Mouse (Mus musculus) liver, embryonic 15.5 days (tissue): ENCODE measurements around the gene Fam122a. TPM values are rescaled to one million over a fixed set of nuclear protein-coding genes. Genes with fewer than 3 reads are reported as not detected.

Source experiments
- ATAC-seq: fragments of 200-750 bp; cut with Nextera tagmentation; 2 replicates; pipeline ENCODE4 v1.8.0; 2017; ENCODE audit warnings: moderate number of reproducible peaks, mild to moderate bottlenecking, moderate library complexity; ENCODE audit not compliant: insufficient read depth
- H3K27ac ChIP-seq: fragments of 300-500 bp; sonication (generic); replicated peaks from 2 replicates; pipeline ENCODE4 v1.5.1; 2015; ENCODE audit warnings: mild to moderate bottlenecking, inconsistent platforms
- H3K27me3 ChIP-seq: fragments of 300-500 bp; sonication (generic); 2 replicates; pipeline ENCODE4 v1.6.1; 2015; ENCODE audit warnings: mild to moderate bottlenecking, inconsistent platforms
- H3K36me3 ChIP-seq: fragments of 300-500 bp; sonication (generic); replicated peaks from 2 replicates; pipeline ENCODE4 v1.6.1; 2015; ENCODE audit warnings: moderate library complexity, mild to moderate bottlenecking, inconsistent platforms
- H3K4me1 ChIP-seq: fragments of 300-500 bp; sonication (generic); replicated peaks from 2 replicates; pipeline ENCODE4 v1.6.1; 2015; ENCODE audit warnings: inconsistent platforms
- H3K4me2 ChIP-seq: fragments of 300-500 bp; sonication (generic); 2 replicates; pipeline ENCODE4 v1.6.1; 2015; ENCODE audit warnings: moderate library complexity, mild to moderate bottlenecking, inconsistent platforms
- H3K4me3 ChIP-seq: fragments of 300-500 bp; sonication (generic); replicated peaks from 2 replicates; pipeline ENCODE4 v1.5.1; 2015; ENCODE audit warnings: mild to moderate bottlenecking, inconsistent platforms
- H3K9ac ChIP-seq: fragments of 300-500 bp; sonication (generic); 2 replicates; pipeline ENCODE4 v1.6.1; 2015; ENCODE audit warnings: moderate library complexity, mild to moderate bottlenecking, inconsistent platforms
- H3K9me3 ChIP-seq: fragments of 300-500 bp; sonication (generic); replicated peaks from 2 replicates; pipeline ENCODE4 v1.6.1; 2016; ENCODE audit warnings: inconsistent platforms
- WGBS: fragments of 180-500 bp; shearing (Covaris S2); methylation state at CpG from one replicate; pipeline ENCODE4 v1.1.7; 2015; ENCODE audit warnings: mixed read lengths; ENCODE audit not compliant: insufficient replicate concordance; 5-methylcytosine and 5-hydroxymethylcytosine counted together
- polyA plus RNA-seq: library from polyadenylated mRNA; unstranded; fragments of >200 nt; fragmentation: Nextera tagmentation; extraction: Ambion mirVana; gene quantifications from 2 replicates; pipeline ENCODE4 v1.2.1, GENCODE M21; 2015

The Fam122a gene
- polyA plus RNA-seq, result 24.9 and 25.7 TPM in 2 replicates

GRCm38 (mm10) chr19:24476929-24477882 is at the start of gene Fam122a:
Gene Fam122a (minus strand): TSS chr19:24477356.
- Histone ChIP-seq H3K36me3 (peaks cover 13% of the 10 kb centered on the region), H3K9me3 (no peaks in the 10 kb centered on the region), H3K9ac (peak within 1 kb of the TSS; percentile 91), H3K4me1 (peaks cover 26% of the 10 kb centered on the region), H3K27ac (peak within 1 kb of the TSS; percentile 95), H3K27me3 (no peaks in the 10 kb centered on the region), H3K4me2 (peak within 1 kb of the TSS; percentile 94), H3K4me3 (peak within 1 kb of the TSS; percentile 91)
- peak; percentile 92 for ATAC-seq
- WGBS, result under 1% methylated on average over 92 of the region's 92 CpGs

- Histone ChIP-seq H3K27me3 (no peaks in the 10 kb centered on the region), H3K9ac (no peak overlapping the region), H3K4me3 (no peak overlapping the region), H3K4me2 (no peak overlapping the region), H3K9me3 (no peaks in the 10 kb centered on the region), H3K36me3 (no peaks in the 10 kb centered on the region), H3K4me1 (peaks cover 75% of the 10 kb centered on the region), H3K27ac (no peak overlapping the region)
- no peak for ATAC-seq
- 80% methylated on average over 15 of the region's 15 CpGs for WGBS
Measured at GRCm38 (mm10) chr19:24523476-24524313, 46.5 kb upstream of the Fam122a start.

GRCm38 (mm10) chr19:24521997-24522396 is 44.8 kb upstream of the Fam122a start:
- 71% methylated on average over 7 of the region's 7 CpGs for WGBS
- Histone ChIP-seq H3K27me3 (no peaks in the 10 kb centered on the region), H3K9me3 (no peaks in the 10 kb centered on the region), H3K9ac (no peak overlapping the region), H3K4me3 (no peak overlapping the region), H3K27ac (no peak overlapping the region), H3K36me3 (no peaks in the 10 kb centered on the region), H3K4me1 (peaks cover 73% of the 10 kb centered on the region), H3K4me2 (no peak overlapping the region)
- no peak for ATAC-seq

- Histone ChIP-seq H3K36me3 (no peaks in the 10 kb centered on the region), H3K27ac (peak overlapping the region; percentile 67)
Measured at GRCm38 (mm10) chr19:24521146-24521545, 44.0 kb upstream of the Fam122a start.

GRCm38 (mm10) chr19:24519732-24520409 is 42.7 kb upstream of the Fam122a start:
- no peak overlapping the region for H3K9ac ChIP-seq
- no peaks in the 10 kb centered on the region for H3K36me3 ChIP-seq
- WGBS, result 47% methylated on average over 6 of the region's 6 CpGs
- no peak overlapping the region for H3K4me3 ChIP-seq
- ATAC-seq, result no peak
- no peaks in the 10 kb centered on the region for H3K9me3 ChIP-seq
- peaks cover 81% of the 10 kb centered on the region for H3K4me1 ChIP-seq
- H3K4me2 ChIP-seq, result no peak overlapping the region
- peak overlapping the region; percentile 67 for H3K27ac ChIP-seq
- no peaks in the 10 kb centered on the region for H3K27me3 ChIP-seq

More at GRCm38 (mm10) chr19:24521146-24521545, 44.0 kb upstream of the Fam122a start:
- Histone ChIP-seq H3K4me2 (no peak overlapping the region), H3K4me1 (peaks cover 72% of the 10 kb centered on the region), H3K4me3 (no peak overlapping the region), H3K9me3 (no peaks in the 10 kb centered on the region), H3K9ac (no peak overlapping the region), H3K27me3 (no peaks in the 10 kb centered on the region)
- ATAC-seq, result no peak
- WGBS, result 64% methylated on average over 9 of the region's 9 CpGs

- peaks cover 86% of the 10 kb centered on the region for H3K4me1 ChIP-seq
- no peak overlapping the region for H3K4me2 ChIP-seq
- no peaks in the 10 kb centered on the region for H3K9me3 ChIP-seq
- no peak overlapping the region for H3K9ac ChIP-seq
- H3K36me3 ChIP-seq, result no peaks in the 10 kb centered on the region
- ATAC-seq, result no peak
- H3K27me3 ChIP-seq, result no peaks in the 10 kb centered on the region
- H3K27ac ChIP-seq, result peak overlapping the region; percentile 73; the same call in 1 of the 2 replicates
- H3K4me3 ChIP-seq, result no peak overlapping the region
Measured at GRCm38 (mm10) chr19:24518384-24518783, 41.2 kb upstream of the Fam122a start.

- Histone ChIP-seq H3K27me3 (no peaks in the 10 kb centered on the region), H3K4me3 (no peak overlapping the region), H3K4me2 (peak overlapping the region; percentile 46), H3K27ac (peak overlapping the region; percentile 73), H3K36me3 (no peaks in the 10 kb centered on the region), H3K9ac (peak overlapping the region; percentile 13), H3K4me1 (peaks cover 91% of the 10 kb centered on the region), H3K9me3 (no peaks in the 10 kb centered on the region)
- WGBS, result 34% methylated on average over 7 of the region's 7 CpGs
- ATAC-seq, result no peak
Measured at GRCm38 (mm10) chr19:24517057-24517456, 39.9 kb upstream of the Fam122a start.

- H3K4me1 ChIP-seq, result peaks cover 91% of the 10 kb centered on the region
- no peaks in the 10 kb centered on the region for H3K9me3 ChIP-seq
- H3K4me3 ChIP-seq, result no peak overlapping the region
- H3K27ac ChIP-seq, result peak overlapping the region; percentile 61
- no peak for ATAC-seq
- H3K36me3 ChIP-seq, result no peaks in the 10 kb centered on the region
- H3K27me3 ChIP-seq, result no peaks in the 10 kb centered on the region
- no peak overlapping the region for H3K4me2 ChIP-seq
- no peak overlapping the region for H3K9ac ChIP-seq
- 81% methylated on average over 3 of the region's 3 CpGs for WGBS
Measured at GRCm38 (mm10) chr19:24515941-24516340, 38.8 kb upstream of the Fam122a start.

GRCm38 (mm10) chr19:24514661-24515642 is 37.8 kb upstream of the Fam122a start:
- Histone ChIP-seq H3K4me2 (peak overlapping the region; percentile 67), H3K27me3 (no peaks in the 10 kb centered on the region), H3K9me3 (no peaks in the 10 kb centered on the region), H3K4me3 (no peak overlapping the region), H3K27ac (peak overlapping the region; percentile 99), H3K4me1 (peaks cover 92% of the 10 kb centered on the region), H3K9ac (no peak overlapping the region), H3K36me3 (no peaks in the 10 kb centered on the region)
- no peak for ATAC-seq
- 71% methylated on average over 15 of the region's 15 CpGs for WGBS
